Mouse (Mus musculus) small intestine, adult 2 months (tissue): Measurements from ENCODE around the gene St7. TPM values are rescaled to one million over a fixed set of nuclear protein-coding genes. Genes with fewer than 3 reads are reported as not detected.

Experiments
- H3K27ac ChIP-seq: fragments of 200-500 bp; 2 replicates; pipeline ENCODE4 v1.5.1; 2012; ENCODE audit warnings: low read depth, low read length, control low read depth, inconsistent platforms; ENCODE audit not compliant: insufficient read depth
- H3K27me3 ChIP-seq: fragments of 200-500 bp; 2 replicates; pipeline ENCODE4 v1.6.1; 2012; ENCODE audit warnings: mild to moderate bottlenecking, moderate library complexity, low read length, inconsistent platforms; ENCODE audit not compliant: control insufficient read depth, insufficient read depth
- H3K36me3 ChIP-seq: fragments of 200-500 bp; 2 replicates; pipeline ENCODE4 v1.6.1; 2012; ENCODE audit warnings: mild to moderate bottlenecking, low read length, control low read depth, inconsistent platforms; ENCODE audit not compliant: control insufficient read depth, insufficient read depth
- H3K4me1 ChIP-seq: fragments of 200-500 bp; 2 replicates; pipeline ENCODE4 v1.6.1; 2012; ENCODE audit warnings: low read length, inconsistent platforms, mixed read lengths; ENCODE audit not compliant: control insufficient read depth, insufficient read depth, insufficient read length
- H3K4me3 ChIP-seq: fragments of 200-500 bp; 2 replicates; pipeline ENCODE4 v1.5.1; 2012; ENCODE audit warnings: low read depth, mild to moderate bottlenecking, control low read depth, inconsistent platforms, low read length, moderate library complexity
- CTCF ChIP-seq: fragments of 200-500 bp; IDR thresholded peaks from 2 replicates; pipeline ENCODE4 v1.5.1; 2012; ENCODE audit warnings: low read depth, mild to moderate bottlenecking, control low read depth, inconsistent platforms, low read length, moderate library complexity, mixed read lengths; ENCODE audit not compliant: insufficient replicate concordance, insufficient read length; ENCODE audit errors: extremely low read depth
- POLR2A ChIP-seq: fragments of 200-500 bp; IDR thresholded peaks from 2 replicates; pipeline ENCODE4 v1.6.1; 2012; ENCODE audit warnings: low read depth, mild to moderate bottlenecking, control low read depth, inconsistent platforms, low read length, moderate library complexity
- WGBS: fragments of 180-500 bp; shearing (Covaris S2); methylation state at CpG from one replicate; pipeline ENCODE4 v1.1.7; 2018; 5-methylcytosine and 5-hydroxymethylcytosine counted together
- polyA plus RNA-seq: library from polyadenylated mRNA; depleted of rRNA; stranded (reverse); fragments of >200 nt; gene quantifications from 2 replicates; pipeline ENCODE4 v1.2.3, GENCODE M21; 2012

Gene St7
- polyA plus RNA-seq, 1 experiment: 3.3 TPM

- TF ChIP-seq POLR2A (no peak), CTCF (no peak)
- Histone ChIP-seq H3K4me1 (no peaks in the 10 kb centered on the region), H3K27me3 (no peaks in the 10 kb centered on the region), H3K36me3 (no peaks in the 10 kb centered on the region), H3K27ac (no peak overlapping the region), H3K4me3 (no peak overlapping the region)
- 69% methylated on average over 11 of the region's 11 CpGs for WGBS
Observed at GRCm38 (mm10) chr6:17947130-17947831, 254.5 kb downstream of the St7 start.

- H3K27ac ChIP-seq: no peak overlapping the region
- no peak for TF ChIP-seq CTCF
- H3K36me3 ChIP-seq: no peaks in the 10 kb centered on the region
- H3K27me3 ChIP-seq: no peaks in the 10 kb centered on the region
- H3K4me3 ChIP-seq: no peak overlapping the region
- H3K4me1 ChIP-seq: no peaks in the 10 kb centered on the region
- WGBS: 87% methylated on average over 5 of the region's 5 CpGs
Observed at GRCm38 (mm10) chr6:17949103-17949502, 256.4 kb downstream of the St7 start.

- WGBS: 88% methylated on average over 8 of the region's 8 CpGs
- Histone ChIP-seq H3K27me3 (no peaks in the 10 kb centered on the region), H3K4me3 (no peak overlapping the region), H3K4me1 (no peaks in the 10 kb centered on the region), H3K36me3 (no peaks in the 10 kb centered on the region), H3K27ac (no peak overlapping the region)
- TF ChIP-seq POLR2A: no peak
- no peak for TF ChIP-seq CTCF
Observed at GRCm38 (mm10) chr6:17951779-17952178, 259.0 kb downstream of the St7 start.

- Histone ChIP-seq H3K27me3 (no peaks in the 10 kb centered on the region), H3K4me1 (no peaks in the 10 kb centered on the region), H3K27ac (no peak overlapping the region), H3K36me3 (no peaks in the 10 kb centered on the region), H3K4me3 (no peak overlapping the region)
- WGBS: 81% methylated on average over 3 of the region's 3 CpGs
- no peak for TF ChIP-seq POLR2A
- TF ChIP-seq CTCF: no peak
Observed at GRCm38 (mm10) chr6:17963455-17963854, 270.7 kb downstream of the St7 start.

- Histone ChIP-seq H3K4me3 (no peak overlapping the region), H3K27me3 (no peaks in the 10 kb centered on the region), H3K27ac (no peak overlapping the region), H3K36me3 (no peaks in the 10 kb centered on the region), H3K4me1 (no peaks in the 10 kb centered on the region)
- WGBS: 79% methylated on average over 1 of the region's 1 CpGs
- TF ChIP-seq POLR2A (no peak), CTCF (no peak)
Observed at GRCm38 (mm10) chr6:17968467-17969144, 275.9 kb downstream of the St7 start.

GRCm38 (mm10) chr6:17969815-17970214, 277.1 kb downstream of the St7 start:
- Histone ChIP-seq H3K36me3 (no peaks in the 10 kb centered on the region), H3K27me3 (no peaks in the 10 kb centered on the region), H3K4me3 (no peak overlapping the region), H3K4me1 (no peaks in the 10 kb centered on the region), H3K27ac (no peak overlapping the region)
- 89% methylated on average over 1 of the region's 1 CpGs for WGBS
- TF ChIP-seq CTCF: no peak

GRCm38 (mm10) chr6:17971393-17971792, 278.7 kb downstream of the St7 start:
- TF ChIP-seq CTCF (no peak), POLR2A (no peak)
- no peaks in the 10 kb centered on the region for H3K27me3 ChIP-seq
- H3K36me3 ChIP-seq: no peaks in the 10 kb centered on the region
- H3K27ac ChIP-seq: no peak overlapping the region
- H3K4me1 ChIP-seq: no peaks in the 10 kb centered on the region
- no peak overlapping the region for H3K4me3 ChIP-seq

- no peak overlapping the region for H3K27ac ChIP-seq
- TF ChIP-seq CTCF (no peak), POLR2A (no peak)
- H3K36me3 ChIP-seq: no peaks in the 10 kb centered on the region
- H3K4me3 ChIP-seq: no peak overlapping the region
- WGBS: 87% methylated on average over 3 of the region's 3 CpGs
- H3K4me1 ChIP-seq: no peaks in the 10 kb centered on the region
- H3K27me3 ChIP-seq: no peaks in the 10 kb centered on the region
Observed at GRCm38 (mm10) chr6:17974416-17974815, 281.7 kb downstream of the St7 start.
